Mouse (Mus musculus) forebrain, embryonic 15.5 days (tissue): Measurements from ENCODE around the gene Fmo4. TPM values are rescaled to one million over a fixed set of nuclear protein-coding genes. Genes with fewer than 3 reads are reported as not detected.

ENCODE experiments used
- ATAC-seq: fragments of 200-750 bp; cut with Nextera tagmentation; replicated peaks from 2 replicates; pipeline ENCODE4 v1.8.0; 2017; ENCODE audit warnings: mild to moderate bottlenecking, moderate TSS enrichment, moderate library complexity
- H3K27ac ChIP-seq: fragments of 300-500 bp; sonication (generic); replicated peaks from 2 replicates; pipeline ENCODE4 v1.5.1; 2015; ENCODE audit warnings: mild to moderate bottlenecking, inconsistent platforms
- H3K27me3 ChIP-seq: fragments of 300-500 bp; sonication (generic); 2 replicates; pipeline ENCODE4 v1.6.1; 2015; ENCODE audit warnings: inconsistent platforms
- H3K36me3 ChIP-seq: fragments of 300-500 bp; sonication (generic); 2 replicates; pipeline ENCODE4 v1.6.1; 2015; ENCODE audit warnings: mild to moderate bottlenecking, inconsistent platforms
- H3K4me1 ChIP-seq: fragments of 300-500 bp; sonication (generic); 2 replicates; pipeline ENCODE4 v1.6.1; 2015; ENCODE audit warnings: inconsistent platforms
- H3K4me2 ChIP-seq: fragments of 300-500 bp; sonication (generic); replicated peaks from 2 replicates; pipeline ENCODE4 v1.6.1; 2015; ENCODE audit warnings: mild to moderate bottlenecking, inconsistent platforms
- H3K4me3 ChIP-seq: fragments of 300-500 bp; sonication (generic); 2 replicates; pipeline ENCODE4 v1.5.1; 2015; ENCODE audit warnings: mild to moderate bottlenecking, inconsistent platforms
- H3K9ac ChIP-seq: fragments of 300-500 bp; sonication (generic); replicated peaks from 2 replicates; pipeline ENCODE4 v1.6.1; 2015; ENCODE audit warnings: mild to moderate bottlenecking, inconsistent platforms
- H3K9me3 ChIP-seq: fragments of 300-500 bp; sonication (generic); 2 replicates; pipeline ENCODE4 v1.6.1; 2016; ENCODE audit warnings: inconsistent platforms
- WGBS: fragments of 180-500 bp; shearing (Covaris S2); methylation state at CpG from one replicate; pipeline ENCODE4 v1.1.7; 2015; ENCODE audit warnings: mixed read lengths; 5-methylcytosine and 5-hydroxymethylcytosine counted together
- polyA plus RNA-seq: library from polyadenylated mRNA; unstranded; fragments of >200 nt; fragmentation: Nextera tagmentation; extraction: Ambion mirVana; gene quantifications from 2 replicates; pipeline ENCODE4 v1.2.1, GENCODE M21; 2015

Fmo4 gene
- polyA plus RNA-seq: 0.10 TPM in 1 of 2 replicates, not detected in the other

- Histone ChIP-seq H3K4me2 (no peak within 1 kb of the TSS), H3K4me1 (no peaks in the 10 kb centered on the region), H3K9me3 (no peaks in the 10 kb centered on the region), H3K4me3 (no peak within 1 kb of the TSS), H3K27me3 (no peaks in the 10 kb centered on the region), H3K27ac (no peak within 1 kb of the TSS), H3K9ac (no peak within 1 kb of the TSS), H3K36me3 (no peaks in the 10 kb centered on the region)
- ATAC-seq: 0 out of 2 replicates have a peak, but pooled peaks have one; percentile 23
- 44% methylated on average over 8 of the region's 8 CpGs for WGBS
Observed at GRCm38 (mm10) chr1:162813836-162814156, at the start of gene Fmo4. Fmo4 (minus strand) TSS chr1:162813972.

GRCm38 (mm10) chr1:162862328-162862727, 48.6 kb upstream of the Fmo4 start:
- Histone ChIP-seq H3K9ac (no peak overlapping the region), H3K4me1 (peaks cover 12% of the 10 kb centered on the region; the same call in 1 of the 2 replicates), H3K4me2 (no peak overlapping the region), H3K27ac (no peak overlapping the region), H3K36me3 (no peaks in the 10 kb centered on the region), H3K27me3 (no peaks in the 10 kb centered on the region), H3K9me3 (no peaks in the 10 kb centered on the region), H3K4me3 (no peak overlapping the region)
- 40% methylated on average over 1 of the region's 1 CpGs for WGBS
- no peak for ATAC-seq

- H3K4me1 ChIP-seq: peaks cover 12% of the 10 kb centered on the region; the same call in 1 of the 2 replicates
Observed at GRCm38 (mm10) chr1:162859996-162860605, 46.3 kb upstream of the Fmo4 start.

GRCm38 (mm10) chr1:162859545-162859976, 45.8 kb upstream of the Fmo4 start:
- no peaks in the 10 kb centered on the region for H3K9me3 ChIP-seq
- WGBS: 34% methylated on average over 10 of the region's 10 CpGs
- peak; percentile 41; the same call in 1 of the 2 replicates for ATAC-seq
- H3K4me1 ChIP-seq: peaks cover 12% of the 10 kb centered on the region; the same call in 1 of the 2 replicates
- H3K4me3 ChIP-seq: no peak overlapping the region
- no peaks in the 10 kb centered on the region for H3K27me3 ChIP-seq
- no peak overlapping the region for H3K9ac ChIP-seq
- no peaks in the 10 kb centered on the region for H3K36me3 ChIP-seq
- 0 out of 2 replicates have a peak overlapping the region, but pooled peaks have one; percentile 34 for H3K4me2 ChIP-seq
- H3K27ac ChIP-seq: peak overlapping the region; percentile 50

More at GRCm38 (mm10) chr1:162859996-162860605, 46.3 kb upstream of the Fmo4 start:
- H3K27ac ChIP-seq: no peak overlapping the region
- WGBS: 67% methylated on average over 9 of the region's 9 CpGs
- no peak for ATAC-seq
- H3K36me3 ChIP-seq: no peaks in the 10 kb centered on the region
- no peak overlapping the region for H3K4me3 ChIP-seq
- no peak overlapping the region for H3K4me2 ChIP-seq
- no peaks in the 10 kb centered on the region for H3K27me3 ChIP-seq
- no peak overlapping the region for H3K9ac ChIP-seq
- no peaks in the 10 kb centered on the region for H3K9me3 ChIP-seq

- H3K27ac ChIP-seq: peak overlapping the region; percentile 50
- H3K9me3 ChIP-seq: no peaks in the 10 kb centered on the region
- H3K4me1 ChIP-seq: peaks cover 12% of the 10 kb centered on the region; the same call in 1 of the 2 replicates
- 39% methylated on average over 12 of the region's 12 CpGs for WGBS
- ATAC-seq: peak; percentile 63
- H3K4me2 ChIP-seq: peak overlapping the region; percentile 34
- H3K4me3 ChIP-seq: peak overlapping the region; percentile 13; the same call in 1 of the 2 replicates
- no peaks in the 10 kb centered on the region for H3K36me3 ChIP-seq
- no peaks in the 10 kb centered on the region for H3K27me3 ChIP-seq
- no peak overlapping the region for H3K9ac ChIP-seq
Observed at GRCm38 (mm10) chr1:162858748-162859130, 45.0 kb upstream of the Fmo4 start.

GRCm38 (mm10) chr1:162857766-162858747, 44.3 kb upstream of the Fmo4 start:
- H3K27me3 ChIP-seq: no peaks in the 10 kb centered on the region
- no peaks in the 10 kb centered on the region for H3K9me3 ChIP-seq
- H3K4me2 ChIP-seq: peak overlapping the region; percentile 34
- H3K36me3 ChIP-seq: no peaks in the 10 kb centered on the region
- ATAC-seq: peak; percentile 55
- 50% methylated on average over 18 of the region's 18 CpGs for WGBS
- peaks cover 12% of the 10 kb centered on the region; the same call in 1 of the 2 replicates for H3K4me1 ChIP-seq
- 0 out of 2 replicates have a peak overlapping the region, but pooled peaks have one; percentile 13 for H3K4me3 ChIP-seq
- H3K27ac ChIP-seq: peak overlapping the region; percentile 50
- no peak overlapping the region for H3K9ac ChIP-seq

- H3K9ac ChIP-seq: no peak overlapping the region
- no peaks in the 10 kb centered on the region for H3K36me3 ChIP-seq
- 84% methylated on average over 3 of the region's 3 CpGs for WGBS
- ATAC-seq: no peak
- H3K27ac ChIP-seq: no peak overlapping the region
- no peak overlapping the region for H3K4me3 ChIP-seq
- H3K27me3 ChIP-seq: no peaks in the 10 kb centered on the region
- H3K4me1 ChIP-seq: 0 out of 2 replicates have a peak, but pooled peaks cover 6% of the 10 kb centered on the region
- H3K9me3 ChIP-seq: no peaks in the 10 kb centered on the region
- H3K4me2 ChIP-seq: no peak overlapping the region
Observed at GRCm38 (mm10) chr1:162853812-162854482, 40.2 kb upstream of the Fmo4 start.

- WGBS: 92% methylated on average over 6 of the region's 6 CpGs
- H3K27ac ChIP-seq: no peak overlapping the region
- ATAC-seq: no peak
- H3K27me3 ChIP-seq: no peaks in the 10 kb centered on the region
- no peaks in the 10 kb centered on the region for H3K9me3 ChIP-seq
- no peak overlapping the region for H3K4me2 ChIP-seq
- no peak overlapping the region for H3K9ac ChIP-seq
- no peak overlapping the region for H3K4me3 ChIP-seq
- H3K36me3 ChIP-seq: no peaks in the 10 kb centered on the region
- no peaks in the 10 kb centered on the region for H3K4me1 ChIP-seq
Observed at GRCm38 (mm10) chr1:162847554-162847953, 33.8 kb upstream of the Fmo4 start.

- Histone ChIP-seq H3K9me3 (no peaks in the 10 kb centered on the region), H3K4me3 (no peak overlapping the region), H3K4me1 (no peaks in the 10 kb centered on the region), H3K36me3 (no peaks in the 10 kb centered on the region), H3K4me2 (no peak overlapping the region), H3K9ac (no peak overlapping the region), H3K27ac (no peak overlapping the region), H3K27me3 (no peaks in the 10 kb centered on the region)
- ATAC-seq: no peak
- 95% methylated on average over 9 of the region's 9 CpGs for WGBS
Observed at GRCm38 (mm10) chr1:162840211-162840610, 26.4 kb upstream of the Fmo4 start.

- no peak overlapping the region for H3K4me2 ChIP-seq
- H3K9me3 ChIP-seq: no peaks in the 10 kb centered on the region
- WGBS: 97% methylated on average over 6 of the region's 6 CpGs
- H3K27me3 ChIP-seq: no peaks in the 10 kb centered on the region
- no peaks in the 10 kb centered on the region for H3K36me3 ChIP-seq
- ATAC-seq: no peak
- no peak overlapping the region for H3K27ac ChIP-seq
- H3K4me3 ChIP-seq: no peak overlapping the region
- H3K9ac ChIP-seq: no peak overlapping the region
- H3K4me1 ChIP-seq: no peaks in the 10 kb centered on the region
Observed at GRCm38 (mm10) chr1:162838976-162839375, 25.2 kb upstream of the Fmo4 start.

GRCm38 (mm10) chr1:162834342-162834741, 20.6 kb upstream of the Fmo4 start:
- WGBS: 87% methylated on average over 5 of the region's 5 CpGs
- Histone ChIP-seq H3K27ac (no peak overlapping the region), H3K4me2 (no peak overlapping the region), H3K9ac (no peak overlapping the region), H3K9me3 (no peaks in the 10 kb centered on the region), H3K27me3 (no peaks in the 10 kb centered on the region), H3K36me3 (no peaks in the 10 kb centered on the region), H3K4me1 (peaks cover 12% of the 10 kb centered on the region), H3K4me3 (no peak overlapping the region)
- no peak for ATAC-seq
